Mouse (Mus musculus) hematopoietic stem cell, adult 5-6 weeks (primary cell): ENCODE data around the gene Smndc1. TPM values are rescaled to one million over a fixed set of nuclear protein-coding genes. Genes with fewer than 3 reads are reported as not detected.

Experiments
- ATAC-seq, 2 experiments: fragments of 125-278 bp in 1 of 2; replicated peaks in 1 of 2; 2 replicates each; pipeline ENCODE4 v1.8.0; 2016 to 2017; ENCODE audit warnings: inconsistent platforms in 2 of 2, mild to moderate bottlenecking in 2 of 2, moderate number of reproducible peaks in 2 of 2, low read depth in 1 of 2, moderate TSS enrichment in 1 of 2; ENCODE audit not compliant: low FRiP score in 2 of 2, poor library complexity in 2 of 2, severe bottlenecking in 2 of 2, insufficient read depth in 1 of 2, low TSS enrichment in 1 of 2
- total RNA-seq: library from RNA; stranded (forward); fragments of 172-1452, 232-1000 nt; gene quantifications from 2 replicates; pipeline ENCODE4 v1.2.3, GENCODE M21; 2017

The Smndc1 gene
- 42.6 and 43.6 TPM in 2 replicates for total RNA-seq

- ATAC-seq: peak; percentile 94 to 96
Observed at GRCm38 (mm10) chr19:53390495-53391007, at the start of gene Smndc1. Smndc1 (minus strand) TSS chr19:53390578.

- ATAC-seq: no peak
Observed at GRCm38 (mm10) chr19:53439340-53439739, 49.0 kb upstream of the Smndc1 start.

- ATAC-seq: no peak
Observed at GRCm38 (mm10) chr19:53437991-53438390, 47.6 kb upstream of the Smndc1 start.

- no peak for ATAC-seq
Observed at GRCm38 (mm10) chr19:53437311-53437958, 47.1 kb upstream of the Smndc1 start.

GRCm38 (mm10) chr19:53433949-53434689, 43.7 kb upstream of the Smndc1 start:
- peak; percentile 27 to 32; a peak in 2 of 4 replicates for ATAC-seq

GRCm38 (mm10) chr19:53431003-53431402, 40.6 kb upstream of the Smndc1 start:
- no peak for ATAC-seq

- no peak for ATAC-seq
Observed at GRCm38 (mm10) chr19:53430356-53430755, 40.0 kb upstream of the Smndc1 start.

GRCm38 (mm10) chr19:53427817-53428216, 37.4 kb upstream of the Smndc1 start:
- ATAC-seq: no peak

- no peak for ATAC-seq
Observed at GRCm38 (mm10) chr19:53427346-53427745, 37.0 kb upstream of the Smndc1 start.

- ATAC-seq: no peak
Observed at GRCm38 (mm10) chr19:53425824-53426223, 35.4 kb upstream of the Smndc1 start.

GRCm38 (mm10) chr19:53424629-53425028, 34.3 kb upstream of the Smndc1 start:
- peak; percentile 76 to 79 for ATAC-seq

- ATAC-seq: 0 out of 4 replicates have a peak, but pooled peaks of 1 of the 2 experiments have one; percentile 20
Observed at GRCm38 (mm10) chr19:53423816-53424465, 33.6 kb upstream of the Smndc1 start.

- peak; percentile 20 to 23; a peak in 3 of 4 replicates for ATAC-seq
Observed at GRCm38 (mm10) chr19:53423341-53423753, 33.0 kb upstream of the Smndc1 start.

GRCm38 (mm10) chr19:53422358-53423308, 32.3 kb upstream of the Smndc1 start:
- ATAC-seq: no peak

- no peak for ATAC-seq
Observed at GRCm38 (mm10) chr19:53421583-53422188, 31.3 kb upstream of the Smndc1 start.

- ATAC-seq: peak; percentile 47 to 51
Observed at GRCm38 (mm10) chr19:53420924-53421582, 30.7 kb upstream of the Smndc1 start.
